Mouse (Mus musculus) C2C12 (cell line): ENCODE results near the gene Susd6.

ENCODE experiments used
- CEBPB ChIP-seq: IDR thresholded peaks from one replicate; pipeline ENCODE4 v1.6.1; 2011; ENCODE audit warnings: low read depth, mild to moderate bottlenecking, control low read depth, moderate library complexity
- CTCF ChIP-seq: IDR thresholded peaks from one replicate; pipeline ENCODE4 v1.5.1; 2011; ENCODE audit not compliant: control insufficient read depth, insufficient read depth, insufficient read length
- FOSL1 ChIP-seq: IDR thresholded peaks from one replicate; pipeline ENCODE4 v1.8.0; 2011; ENCODE audit warnings: mild to moderate bottlenecking, low read length; ENCODE audit not compliant: poor library complexity, insufficient read depth, severe bottlenecking
- MYOD1 ChIP-seq: IDR thresholded peaks from one replicate; pipeline ENCODE4 v1.6.1; 2011; ENCODE audit warnings: low read depth; ENCODE audit not compliant: control insufficient read depth, insufficient read length
- MYOG ChIP-seq: IDR thresholded peaks from one replicate; pipeline ENCODE4 v1.6.1; 2011; ENCODE audit not compliant: control insufficient read depth, insufficient read length; ENCODE audit errors: extremely low read depth

GRCm38 (mm10) chr12:80783889-80784288 is 6.4 kb upstream of the Susd6 start:
- no peak for TF ChIP-seq CTCF
- TF ChIP-seq FOSL1 = no peak
- TF ChIP-seq MYOG = no peak
- TF ChIP-seq MYOD1 = no peak
- TF ChIP-seq CEBPB = no peak
